Mouse (Mus musculus) B cell, adult 2 months (primary cell): ENCODE data around the gene Npsr1.

Experiments
- DNase-seq, 2 experiments: peaks; one replicate each; pipeline ENCODE4 v3.0.0; 2022

Npsr1 gene

DNA sequence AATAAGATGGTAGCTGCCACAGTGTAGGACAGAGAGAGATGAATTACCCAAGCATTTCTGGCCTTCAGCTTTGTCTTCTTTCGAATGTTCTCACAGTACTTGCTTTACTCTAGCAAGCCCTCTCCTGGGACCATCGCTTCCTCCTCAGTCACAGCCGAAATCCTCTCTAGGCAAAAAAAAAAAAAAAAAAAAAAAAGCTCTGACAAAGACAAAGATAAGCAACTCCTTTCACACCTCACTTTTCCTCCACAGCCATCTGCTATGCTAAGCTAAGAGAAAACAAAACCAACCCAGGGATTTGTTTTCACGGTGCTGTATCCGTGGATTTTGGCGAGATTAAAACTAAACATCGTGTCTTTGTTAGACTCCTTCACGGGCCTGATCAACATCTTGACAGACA is 156.4 kb downstream of the Npsr1 start:
- no peak for DNase-seq

DNA sequence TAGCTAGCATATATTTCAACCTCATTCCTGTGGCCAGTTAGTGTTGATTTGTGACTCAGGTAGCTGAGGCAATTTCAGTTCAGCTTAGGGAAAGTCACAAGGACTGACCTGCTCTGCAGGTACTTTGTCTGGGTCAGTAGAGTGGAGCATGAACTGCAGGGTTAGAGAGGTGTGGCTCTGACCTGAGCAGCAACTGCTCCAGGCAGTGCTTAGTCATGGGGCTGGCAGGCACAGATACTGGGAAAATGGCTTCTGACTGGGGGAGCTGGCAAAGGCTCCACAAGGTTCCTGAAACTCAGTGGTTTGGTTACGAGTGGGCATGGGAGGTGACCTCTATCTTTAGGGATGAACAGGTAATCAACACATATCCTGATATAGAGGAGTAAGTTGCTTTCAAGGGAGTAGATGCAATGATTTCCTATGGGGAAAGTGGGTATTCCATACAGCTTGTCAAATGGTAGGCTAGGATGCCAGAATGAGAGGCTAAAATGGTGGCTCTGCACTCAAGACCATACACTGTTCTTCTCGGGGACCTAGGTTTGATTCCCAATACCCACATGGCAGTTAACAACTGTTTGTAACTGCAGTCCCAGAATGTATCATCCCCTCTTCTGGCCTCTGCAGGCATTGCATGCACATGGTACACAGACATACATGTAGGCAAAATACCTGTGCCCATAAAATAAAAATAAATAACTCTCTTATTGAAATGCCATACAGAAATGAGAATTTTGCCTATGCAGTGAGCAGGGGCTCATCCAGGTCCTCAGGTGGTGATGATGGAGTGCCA is 182.9 kb downstream of the Npsr1 start:
- DNase-seq: no peak

DNA sequence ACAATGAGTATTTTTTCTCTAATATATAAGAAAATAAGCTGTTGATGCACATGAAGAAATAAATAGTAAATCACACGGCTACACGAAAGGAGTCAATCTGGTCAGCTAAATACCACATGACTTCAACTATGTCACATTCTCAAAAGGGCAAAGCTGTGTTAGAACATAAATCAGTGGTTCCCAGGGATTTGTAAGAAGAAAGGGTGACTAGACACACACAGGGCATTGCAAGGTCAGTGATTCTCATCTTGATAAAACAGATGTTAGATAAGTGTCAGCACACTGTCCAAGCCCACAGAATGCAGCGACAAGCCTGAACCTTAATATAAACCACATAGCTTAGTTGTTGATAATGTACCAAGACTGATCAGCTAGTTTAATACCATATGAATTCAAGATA is 184.8 kb downstream of the Npsr1 start:
- no peak for DNase-seq

DNA sequence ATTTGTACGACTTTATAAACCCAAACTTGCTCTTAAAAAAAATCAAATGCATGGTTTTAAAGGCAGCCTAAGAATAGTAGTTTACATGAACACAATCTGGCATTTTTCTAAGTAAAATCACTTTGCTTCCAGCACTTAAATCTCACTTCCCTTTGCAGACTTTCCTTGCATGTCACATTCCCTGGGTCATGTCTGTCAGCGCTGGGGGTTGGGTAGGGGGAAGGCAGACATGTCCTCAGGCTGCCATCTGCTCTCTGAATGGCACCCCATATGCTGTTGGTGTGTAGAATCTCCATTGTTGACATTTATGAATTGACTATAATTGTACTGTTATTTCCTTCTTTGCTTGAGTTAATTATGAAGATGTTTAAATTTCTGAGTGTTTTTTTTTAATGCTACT is 185.3 kb downstream of the Npsr1 start:
- no peak for DNase-seq

DNA sequence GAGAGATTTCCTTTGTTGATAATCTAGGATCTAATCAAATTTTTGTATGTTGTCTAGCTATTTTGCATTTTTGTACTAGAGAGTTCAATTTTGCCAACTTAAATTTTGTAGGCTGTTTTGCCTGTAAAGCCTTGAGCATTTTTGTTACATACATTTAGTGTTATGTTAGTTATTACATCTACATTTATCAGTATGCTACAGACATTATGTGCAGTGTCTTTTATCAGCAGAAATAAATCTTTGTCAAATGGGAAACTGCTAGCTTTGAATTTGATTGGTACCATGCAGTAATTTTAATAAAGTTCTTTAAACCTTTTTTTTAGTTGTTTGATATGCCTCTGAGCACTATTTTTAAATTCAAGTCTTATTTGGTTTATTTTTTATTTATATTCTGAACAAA is 185.7 kb downstream of the Npsr1 start:
- DNase-seq: no peak

DNA sequence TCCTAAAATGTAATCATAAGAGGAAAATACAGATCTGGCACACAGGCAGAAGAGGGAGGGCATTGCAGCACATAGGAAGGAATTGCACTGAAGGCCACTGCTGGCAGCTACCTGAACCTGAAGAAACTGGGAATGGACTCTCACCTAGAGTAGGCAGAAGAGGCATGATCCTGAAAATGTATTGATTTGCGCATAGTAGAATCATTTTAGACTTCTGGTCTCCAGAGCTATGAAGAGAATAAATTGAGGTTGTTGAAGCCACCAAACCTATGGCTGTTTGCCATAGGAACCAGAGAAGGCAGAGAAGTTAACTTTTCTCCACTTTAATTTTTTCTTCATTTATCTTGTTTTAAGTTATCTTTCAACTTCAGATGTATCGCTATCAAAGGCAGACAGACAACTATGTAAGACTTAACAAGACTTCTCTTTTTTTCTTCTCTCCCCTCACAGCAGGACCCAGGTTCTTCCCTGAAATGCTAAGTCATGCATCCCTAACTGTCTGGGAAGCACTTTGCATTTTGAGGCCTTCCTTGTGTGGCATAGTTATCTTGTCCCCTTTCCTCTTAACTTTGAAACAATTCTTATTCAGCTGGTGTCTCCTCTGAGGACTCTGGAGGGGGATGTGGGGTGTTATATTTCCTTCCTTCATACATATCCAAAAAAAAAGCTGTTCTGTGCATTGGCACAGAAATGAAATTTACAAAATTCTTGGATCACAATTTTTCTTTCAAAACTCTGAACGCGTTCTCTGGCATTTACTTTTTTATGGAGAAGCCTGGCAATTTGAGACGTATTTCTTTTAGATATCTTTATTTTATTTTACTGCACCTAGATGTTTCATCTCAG is 186.7 kb downstream of the Npsr1 start:
- DNase-seq: no peak

DNA sequence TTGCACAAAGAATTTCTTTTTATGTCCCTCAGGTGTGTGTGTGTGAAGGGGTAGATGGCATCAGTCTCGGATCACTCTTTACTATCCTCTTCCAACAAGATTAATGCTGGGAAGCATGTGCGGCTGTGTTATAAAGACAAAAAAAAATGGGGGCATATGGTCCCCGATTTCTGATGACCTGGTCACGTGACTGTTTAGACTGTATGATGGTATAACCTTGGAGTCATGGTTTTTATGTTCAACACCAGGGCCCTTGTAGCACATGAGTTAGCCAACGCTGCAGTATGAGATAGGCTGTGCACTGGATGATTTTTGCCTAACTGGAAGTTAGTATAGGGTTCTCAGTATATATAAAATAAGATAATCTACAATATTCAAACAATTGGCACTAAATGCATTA is 187.6 kb downstream of the Npsr1 start:
- no peak for DNase-seq

DNA sequence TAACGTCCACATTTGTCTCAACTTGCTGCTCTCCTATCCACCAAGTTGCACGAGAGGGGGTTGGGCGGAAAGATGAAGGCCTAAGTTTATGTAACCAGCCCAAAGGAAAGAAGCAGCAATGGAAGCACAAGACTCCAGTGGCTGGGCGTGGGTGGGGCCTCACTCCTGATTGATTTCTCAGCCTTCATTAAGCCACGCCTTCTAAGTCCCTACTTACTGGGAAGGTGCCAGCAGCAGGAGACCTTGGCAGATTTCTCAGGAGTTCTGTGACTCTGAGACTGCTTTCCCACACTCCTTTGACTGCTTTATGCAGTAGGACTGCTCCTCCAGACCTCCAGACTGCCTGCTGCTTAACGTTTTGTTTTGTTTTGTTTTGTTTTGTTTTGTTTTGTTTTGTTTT is 193.6 kb downstream of the Npsr1 start:
- DNase-seq: no peak

DNA sequence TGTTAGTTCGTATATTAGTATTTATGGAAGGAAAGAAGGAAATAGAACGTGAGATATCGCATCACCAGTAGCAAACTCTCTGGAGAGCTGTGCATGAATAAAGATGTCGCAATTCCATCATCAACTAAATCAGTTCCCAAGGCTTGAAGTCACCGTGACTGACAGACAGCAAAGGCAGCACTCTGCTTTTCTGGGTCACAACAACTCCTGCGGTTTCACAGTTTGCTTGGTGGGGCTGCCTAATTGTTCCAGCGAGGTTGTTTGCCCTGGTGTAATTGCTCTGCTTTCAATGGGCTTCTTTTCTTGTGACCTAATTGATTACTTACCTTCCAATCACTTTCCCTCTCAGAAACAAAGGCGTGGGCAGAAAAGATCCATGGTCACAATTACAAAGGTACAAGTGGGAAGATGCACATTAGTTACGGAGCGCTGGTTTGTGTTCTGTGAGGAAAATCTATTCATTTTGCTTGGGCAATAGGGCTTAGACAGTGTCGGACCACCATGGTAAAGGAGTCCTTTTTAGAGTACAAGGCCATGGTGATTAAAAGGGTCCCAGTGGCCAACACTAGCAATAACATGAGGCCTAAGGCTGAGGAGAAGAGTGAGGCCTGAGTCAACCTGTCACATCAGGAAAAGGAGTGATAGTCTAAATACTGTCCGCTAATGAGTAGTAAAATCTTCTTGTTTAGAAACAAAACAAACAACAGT is 195.6 kb downstream of the Npsr1 start:
- DNase-seq: no peak

DNA sequence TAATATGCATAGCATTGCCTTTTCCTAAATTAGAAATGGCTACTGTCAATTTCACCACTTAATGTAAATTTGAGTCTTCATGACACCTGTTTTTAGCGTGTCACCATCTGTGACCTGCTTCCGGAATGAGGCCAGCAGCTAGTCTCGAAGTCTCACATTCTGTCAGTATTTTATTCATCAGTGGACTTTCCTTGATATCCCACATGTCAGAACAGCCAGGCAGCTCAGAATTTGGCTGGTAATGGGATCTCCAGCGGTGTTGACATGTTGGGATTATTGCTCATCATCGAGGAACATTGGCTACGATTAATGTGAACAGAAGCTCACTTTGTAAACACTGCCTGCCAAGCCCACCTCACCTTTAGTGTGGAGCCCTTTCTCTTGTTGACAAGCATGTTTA is 205.1 kb downstream of the Npsr1 start:
- DNase-seq: no peak

DNA sequence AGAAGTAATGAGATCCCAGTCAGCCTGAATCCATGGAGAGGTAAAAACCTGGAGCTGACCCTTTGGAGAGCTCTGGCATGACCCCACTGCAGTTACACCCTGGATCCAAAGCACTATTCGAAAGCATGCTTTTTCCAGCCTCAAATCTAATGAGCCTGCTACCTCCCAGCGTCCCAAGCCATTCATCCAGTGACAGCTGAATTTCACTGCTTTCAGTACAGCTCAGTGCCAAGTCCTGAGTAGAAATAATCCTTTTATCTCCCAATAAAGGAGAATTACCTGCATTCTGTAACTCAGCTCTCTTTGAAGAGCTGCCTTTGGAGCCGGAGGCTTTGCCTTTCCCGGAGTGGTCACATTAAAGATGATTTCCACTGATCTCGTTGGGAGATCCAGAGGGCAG is 209.2 kb downstream of the Npsr1 start:
- no peak for DNase-seq

DNA sequence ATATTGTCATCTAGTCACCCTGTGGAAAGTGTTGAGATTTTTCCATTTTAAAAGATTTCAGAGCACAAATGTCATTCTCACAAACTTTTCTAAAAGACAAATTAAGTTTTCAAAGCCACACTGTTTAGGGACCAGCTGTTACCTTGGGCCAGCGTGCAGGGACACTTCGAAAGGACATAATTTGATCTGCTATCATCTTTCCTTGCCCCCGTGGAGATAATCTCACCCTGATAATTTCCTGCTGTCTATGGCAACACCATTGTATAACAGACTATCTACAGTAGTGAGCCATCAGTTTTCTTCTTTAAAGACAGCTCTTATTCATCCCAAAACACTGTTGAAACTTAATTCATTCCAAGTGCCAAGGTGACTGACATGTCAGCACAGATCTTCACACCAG is 209.6 kb downstream of the Npsr1 start:
- DNase-seq: no peak

DNA sequence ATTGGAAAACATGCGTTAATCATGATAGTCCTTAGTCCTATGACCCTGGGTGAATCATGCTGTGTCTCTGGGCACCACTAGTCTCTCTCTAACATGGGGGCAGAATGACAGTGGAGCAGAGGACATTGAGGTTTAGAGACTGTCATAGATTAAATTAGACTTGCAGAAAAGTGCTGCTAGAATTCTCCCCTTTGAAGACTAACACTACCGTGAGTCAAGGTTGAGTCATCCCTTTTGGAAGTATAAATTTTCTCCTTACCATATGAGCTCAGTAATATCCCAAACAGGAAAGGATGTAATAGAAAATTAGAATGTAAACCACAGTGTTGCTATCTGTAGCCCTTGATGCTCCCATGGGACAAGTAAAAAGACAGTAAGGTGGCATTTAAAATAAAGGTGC is 218.0 kb downstream of the Npsr1 start:
- DNase-seq: no peak

DNA sequence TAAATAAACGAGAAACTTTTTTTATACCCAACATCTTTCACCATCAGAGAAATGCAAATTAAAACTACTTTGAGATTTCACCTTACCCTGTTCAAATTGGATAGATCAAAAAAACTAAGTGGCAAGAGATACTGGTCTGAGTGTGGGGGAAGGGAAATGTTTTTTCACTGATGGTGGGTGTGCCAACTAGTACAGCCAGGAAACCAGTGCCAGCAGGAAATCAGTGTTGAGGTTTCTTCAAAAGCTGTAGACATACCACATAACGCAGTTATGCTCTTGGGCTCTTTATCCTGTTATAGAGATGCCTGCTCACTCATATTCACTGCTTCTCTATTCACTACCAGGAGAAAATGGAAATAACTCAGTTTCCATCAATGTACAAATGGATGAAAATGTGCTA is 233.9 kb downstream of the Npsr1 start:
- no peak for DNase-seq

DNA sequence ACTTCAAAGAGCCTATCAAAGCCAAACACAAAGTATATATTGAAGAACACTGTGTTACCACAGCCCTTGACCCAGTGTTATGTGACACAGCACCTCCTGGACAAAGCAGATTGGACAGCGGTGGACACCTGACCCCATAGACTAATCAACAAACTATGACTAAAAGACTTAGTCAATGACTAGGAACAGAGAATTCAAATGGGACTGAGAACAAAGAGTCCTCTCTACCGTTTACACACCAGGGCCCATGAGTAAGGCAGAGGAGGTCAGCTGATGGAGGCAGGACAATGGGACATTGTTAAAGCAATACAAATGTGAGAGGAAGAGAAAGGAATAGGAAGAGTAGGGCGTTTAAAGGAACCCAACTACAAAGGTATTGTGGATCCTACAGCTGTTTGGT is 243.5 kb downstream of the Npsr1 start:
- no peak for DNase-seq

DNA sequence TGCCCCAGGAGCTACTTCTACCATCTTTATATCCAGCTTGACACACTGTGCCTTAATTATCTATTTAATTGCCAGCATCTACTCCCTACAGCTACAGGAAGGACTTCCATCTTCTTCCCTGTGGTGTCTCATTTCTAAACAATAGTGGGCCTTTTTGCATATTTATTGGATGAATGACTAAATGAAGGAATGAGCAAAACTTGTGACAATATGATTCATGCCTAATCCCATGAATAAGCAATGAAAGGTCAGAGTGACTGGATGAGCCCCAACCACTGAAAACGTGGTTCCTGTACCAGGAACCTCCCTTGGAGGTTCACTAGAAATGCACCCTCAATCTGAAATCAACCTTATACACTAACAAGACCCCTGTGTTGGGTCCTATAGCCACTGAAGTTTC is 249.2 kb downstream of the Npsr1 start:
- no peak for DNase-seq

DNA sequence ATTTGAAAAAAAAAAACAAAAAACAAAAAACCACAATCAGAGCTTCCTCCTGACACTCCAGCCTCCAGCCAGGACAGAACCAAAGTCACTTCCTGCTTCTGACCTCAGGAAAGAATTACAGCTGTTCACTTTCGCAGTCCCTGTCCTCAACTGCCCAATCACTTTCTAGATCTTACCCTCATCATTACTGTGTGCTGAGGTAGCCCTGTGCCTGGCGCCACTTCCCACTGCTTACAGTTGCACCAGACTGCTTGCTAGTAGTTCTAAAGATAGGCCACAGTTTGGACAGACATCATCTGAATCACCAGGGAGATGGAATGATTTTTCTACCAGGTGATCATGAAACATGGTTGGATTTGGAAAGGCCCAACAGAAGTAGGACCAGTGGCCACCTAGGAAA is 251.7 kb downstream of the Npsr1 start:
- no peak for DNase-seq

DNA sequence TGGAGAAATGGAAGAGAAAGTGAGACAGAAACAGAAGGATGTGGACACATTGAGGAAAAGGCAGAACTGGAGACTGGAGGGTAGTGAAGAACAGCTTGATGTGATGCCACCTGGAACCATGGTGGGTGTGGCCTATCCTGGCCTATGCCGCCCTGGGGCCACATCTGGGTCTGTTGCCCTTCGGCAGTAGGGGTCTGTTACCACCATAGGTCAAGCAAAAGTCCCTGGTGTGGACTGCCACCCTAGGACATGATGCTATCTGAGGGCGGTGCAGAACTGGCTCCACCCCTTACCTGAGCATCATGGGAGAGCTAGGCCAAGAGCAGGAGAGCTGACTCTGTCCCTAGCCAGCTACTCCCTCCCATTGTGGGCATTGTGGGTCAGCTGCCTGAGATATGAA is 253.6 kb downstream of the Npsr1 start:
- DNase-seq: no peak
